Mouse (Mus musculus): ENCODE measurements around the gene Tmod2.

- no peak for TF ChIP-seq ELF1 (IDR thresholded peaks at IDR 0.05; ENCODE audit: low read depth, low read length)
- TF ChIP-seq USF1 (IDR thresholded peaks at IDR 0.05; ENCODE audit: low read depth, low read length): no peak
- TF ChIP-seq EP300 (IDR thresholded peaks at IDR 0.05; ENCODE audit: low read depth in 1 of 2, low read length in 2 of 2): no peak
- no peak for TF ChIP-seq CTCF (IDR thresholded peaks at IDR 0.05 in 2 of 3, conservative IDR thresholded peaks at IDR 0.05 in 1 of 3; ENCODE audit: control insufficient read depth in 1 of 3, insufficient read depth in 1 of 3, low read depth in 2 of 3, low read length in 3 of 3, poor library complexity in 1 of 3, severe bottlenecking in 1 of 3)
- TF ChIP-seq E2F4 (IDR thresholded peaks at IDR 0.05; ENCODE audit: borderline replicate concordance, low read depth, low read length): no peak
Observed at GRCm38 (mm10) chr9:75660917-75661316, 49.8 kb upstream of the Tmod2 start.

All from MEL (cell line).